Mouse (Mus musculus) natural killer cell, adult 2 months (primary cell): ENCODE measurements at regions not wholly inside any gene's neighbourhood (a gene's known extent, or its start where the extent isn't known, plus 50 kb on each side); places are given as distances from the start of the nearest gene placed in this dataset.

Experiments used
- DNase-seq, 2 experiments: peaks; one replicate each; pipeline ENCODE4 v3.0.0; 2022; ENCODE audit warnings: low spot score in 2 of 2

DNA sequence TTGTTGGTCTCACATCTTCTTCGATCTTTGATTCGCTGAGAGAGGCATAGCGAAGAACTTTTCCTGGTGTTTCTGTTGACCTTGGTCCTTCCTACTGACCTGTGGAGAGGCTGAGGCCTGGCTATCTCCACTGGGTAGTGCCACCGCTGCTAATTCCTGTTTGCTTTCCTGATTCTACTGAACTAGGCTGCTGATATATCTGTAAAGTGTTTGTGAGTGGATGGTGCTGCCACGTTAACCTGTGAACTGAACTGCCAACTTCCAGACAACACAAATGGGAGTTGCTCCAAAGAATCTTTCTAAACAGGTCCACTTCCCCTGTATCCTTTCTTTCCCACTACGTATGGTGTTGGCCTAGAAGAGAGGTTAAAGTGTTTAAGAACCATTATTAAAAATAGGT, 78.0 kb upstream of the Akt3 start:
- DNase-seq: no peak

DNA sequence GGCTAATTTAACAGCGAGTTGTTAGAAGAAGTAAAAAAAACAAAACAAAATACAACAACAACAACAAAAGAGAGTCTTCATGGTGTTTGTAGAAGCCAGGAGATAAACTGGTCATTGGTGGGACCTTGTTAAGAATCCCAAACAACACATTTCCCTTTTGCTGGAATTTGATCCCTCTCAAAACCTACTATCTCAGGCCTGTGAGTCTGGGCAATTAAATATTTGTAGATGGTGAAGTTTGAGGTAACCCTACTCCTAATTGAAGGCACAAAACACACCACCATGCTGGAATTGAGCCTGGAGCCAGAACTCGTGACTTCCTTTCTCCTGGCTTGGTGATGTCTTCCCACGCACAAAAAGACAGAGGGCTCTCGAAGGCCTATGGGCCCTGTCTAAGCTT, 65.4 kb upstream of the Akt3 start:
- no peak for DNase-seq

DNA sequence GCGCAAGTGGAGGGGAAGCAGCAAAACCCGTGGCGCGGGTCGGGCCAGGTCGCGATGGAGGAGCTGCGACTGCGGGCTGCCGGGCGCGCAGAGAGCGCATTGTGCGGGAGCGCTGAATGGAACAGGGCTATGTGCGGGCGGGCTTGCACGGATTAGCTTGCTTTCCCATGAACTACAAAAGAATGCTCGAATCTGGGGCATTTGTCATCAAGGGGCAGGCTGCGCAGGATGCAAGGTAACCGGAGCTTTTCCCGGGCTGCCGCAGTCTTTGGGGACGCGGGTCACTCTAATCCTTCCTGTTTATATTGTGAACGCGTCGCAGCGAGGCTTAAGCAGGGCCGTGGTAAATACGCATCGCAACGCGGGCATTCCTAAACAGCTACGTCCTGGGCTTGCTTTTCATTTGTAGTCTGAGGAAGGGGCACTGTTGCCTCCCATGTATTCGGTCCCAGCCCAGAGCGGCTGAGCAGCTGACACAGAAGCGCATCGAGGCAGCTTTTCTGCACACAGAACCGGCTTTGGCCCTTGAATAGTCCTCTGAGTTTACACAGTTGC, 64.8 kb upstream of the Akt3 start:
- no peak for DNase-seq

DNA sequence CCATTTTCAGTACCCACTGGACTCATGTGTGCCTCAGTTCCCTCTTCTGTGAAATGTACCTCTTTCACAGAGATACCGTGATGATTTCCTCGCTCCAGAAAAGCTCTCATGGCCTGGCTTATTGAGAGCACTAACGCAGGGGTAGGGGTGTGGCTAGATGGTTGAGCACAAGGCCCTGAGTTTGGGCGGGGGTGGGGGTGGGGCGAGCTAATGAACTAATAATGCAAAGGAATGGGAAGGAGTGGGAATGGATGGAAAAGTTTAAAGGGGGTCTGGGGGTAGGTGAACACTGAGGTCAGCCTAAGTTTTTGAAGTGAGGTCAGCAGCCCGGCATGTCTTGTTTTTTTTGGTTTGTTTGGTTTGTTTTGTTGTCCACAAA, 64.3 kb upstream of the Akt3 start:
- no peak for DNase-seq

DNA sequence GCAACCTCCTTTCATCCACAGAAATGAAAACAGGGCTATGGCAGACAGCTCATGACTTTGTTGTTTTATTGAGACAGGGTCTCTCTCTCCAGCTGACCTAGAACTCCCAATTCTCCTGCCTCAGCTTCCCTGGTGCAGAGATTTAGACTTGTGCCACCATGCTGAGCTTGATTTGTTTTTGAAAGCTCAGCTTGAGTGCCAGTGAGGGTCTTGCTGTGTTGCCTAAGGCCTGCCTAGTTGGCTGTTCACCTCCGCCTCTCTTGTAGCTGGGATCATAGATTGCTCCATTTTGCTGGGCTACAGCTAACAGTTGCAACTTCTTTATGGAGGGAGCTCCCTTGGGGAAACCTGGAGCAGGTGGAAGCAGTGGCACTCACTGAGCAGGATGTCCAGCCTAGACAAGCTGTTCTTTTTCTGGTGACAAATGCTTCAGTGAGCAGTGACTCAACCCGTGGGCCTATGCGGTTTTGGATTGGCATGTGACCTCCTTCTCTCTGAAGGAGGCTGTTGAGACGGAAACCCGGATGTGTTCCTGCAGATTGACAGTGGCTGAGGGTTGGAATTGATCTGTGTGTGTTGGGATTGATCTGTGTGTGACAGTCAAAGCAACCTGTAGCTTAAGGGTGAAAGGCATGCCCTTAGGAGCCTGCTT, 63.8 kb upstream of the Akt3 start:
- peak in 1 of 2 experiments; percentile 68 for DNase-seq

DNA sequence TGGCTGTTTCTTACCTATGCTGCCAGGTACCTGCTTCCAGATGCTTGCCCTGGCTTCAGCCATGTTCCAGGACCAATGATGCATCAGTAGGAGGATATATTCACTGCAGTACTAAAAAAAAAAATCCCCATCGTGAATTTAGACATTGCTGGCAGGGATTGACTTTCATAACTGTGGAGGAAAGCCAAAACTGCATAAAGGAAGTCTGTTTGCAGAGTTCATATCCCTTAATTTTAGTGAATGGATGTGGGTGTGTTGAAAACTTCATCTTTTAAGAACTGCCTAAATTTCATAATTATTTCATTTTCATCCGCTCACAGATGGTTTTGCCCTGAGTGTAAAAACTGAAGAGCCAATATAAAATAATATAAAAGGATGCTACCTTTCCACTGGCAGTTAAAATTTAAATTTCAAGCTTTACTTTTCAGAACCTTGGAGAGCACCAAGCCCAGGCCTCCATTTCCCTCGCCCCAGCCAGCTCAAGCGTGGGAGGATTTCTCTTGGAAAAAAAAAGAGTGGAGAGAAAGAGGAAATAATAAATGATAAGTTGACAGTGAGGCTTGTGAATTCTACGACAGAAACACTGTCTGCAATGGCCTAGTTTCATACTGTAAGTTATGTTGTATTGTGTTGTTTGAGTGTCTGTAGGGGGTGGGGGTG, 50.3 kb upstream of the Akt3 start:
- DNase-seq: no peak
